Mouse (Mus musculus): ENCODE results near the gene Fbxo10.
"Not testable (repeated sequence)": the region's sequence is repeated elsewhere in the genome, so short reads cannot be mapped to it uniquely, and the experiment has no call there.

Gene Fbxo10

DNA sequence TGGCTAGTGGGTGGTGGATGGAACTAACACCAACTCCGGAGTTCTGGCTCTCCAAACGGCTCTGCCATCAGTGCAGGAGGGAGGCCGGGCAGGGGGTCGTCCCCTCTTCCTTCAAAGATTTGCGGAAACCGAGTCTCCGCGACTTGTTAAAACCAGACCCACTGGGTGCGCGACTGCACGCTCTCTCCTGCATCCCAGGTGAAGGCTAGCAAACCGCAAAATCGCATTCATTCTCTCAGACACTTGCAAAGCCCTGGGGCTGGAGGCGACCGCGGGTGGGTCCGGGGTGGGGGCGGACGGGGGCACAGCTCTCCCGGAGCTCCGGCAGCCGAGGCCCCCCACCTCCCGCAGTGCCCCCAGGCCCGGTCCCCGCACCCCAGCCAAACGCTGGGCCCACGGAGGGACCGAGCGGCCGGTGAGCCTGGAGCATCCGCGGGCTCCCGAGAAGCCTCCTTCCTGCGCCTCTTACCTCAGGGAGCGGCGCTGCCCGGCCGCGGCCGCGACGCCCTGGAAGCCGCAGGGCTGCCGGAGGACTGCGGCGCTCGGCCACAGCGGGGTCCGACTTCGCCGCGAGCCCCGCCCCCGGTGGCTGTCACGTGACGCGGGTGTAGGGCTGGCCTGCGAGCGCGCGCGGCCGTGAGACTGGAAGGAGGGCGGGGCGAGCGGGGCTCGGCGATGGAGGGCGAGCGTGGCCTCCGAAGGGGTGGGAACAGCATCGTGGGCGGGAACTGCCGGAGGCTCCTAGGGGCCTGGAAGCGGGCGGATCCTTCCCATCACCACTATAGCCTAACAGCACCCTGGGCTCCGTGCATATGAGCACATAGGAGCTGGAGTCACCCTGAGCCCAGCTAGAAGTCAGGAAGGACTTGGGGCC, at the start of gene Fbxo10:
Gene Fbxo10, minus strand, starts transcription at position 584 of the 874 bp plus-strand sequence.
- DNase-seq (ENCODE audit: low spot score in 2 of 2), result peak; percentile 86 to 88

DNA sequence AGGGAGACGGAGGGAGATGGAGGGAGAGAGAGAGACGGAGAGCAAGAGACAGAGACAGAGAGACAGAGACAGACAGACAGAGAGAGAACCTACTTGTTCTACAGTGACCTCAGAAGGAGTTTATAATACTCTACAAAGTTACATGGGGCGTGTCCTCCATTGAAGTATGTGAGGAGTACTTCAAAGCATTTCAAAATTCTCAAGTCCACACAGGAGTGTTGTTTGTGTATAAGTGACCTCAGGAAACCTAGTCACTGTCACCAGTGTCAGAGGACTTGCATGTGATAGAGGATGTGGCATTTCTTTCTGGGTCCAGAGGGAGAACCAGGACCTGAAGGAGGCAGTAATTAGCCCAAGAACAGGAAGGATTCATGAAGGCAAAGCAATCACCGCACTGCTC, 46.6 kb upstream of the Fbxo10 start:
- no peak for DNase-seq (ENCODE audit: low spot score in 2 of 2)

DNA sequence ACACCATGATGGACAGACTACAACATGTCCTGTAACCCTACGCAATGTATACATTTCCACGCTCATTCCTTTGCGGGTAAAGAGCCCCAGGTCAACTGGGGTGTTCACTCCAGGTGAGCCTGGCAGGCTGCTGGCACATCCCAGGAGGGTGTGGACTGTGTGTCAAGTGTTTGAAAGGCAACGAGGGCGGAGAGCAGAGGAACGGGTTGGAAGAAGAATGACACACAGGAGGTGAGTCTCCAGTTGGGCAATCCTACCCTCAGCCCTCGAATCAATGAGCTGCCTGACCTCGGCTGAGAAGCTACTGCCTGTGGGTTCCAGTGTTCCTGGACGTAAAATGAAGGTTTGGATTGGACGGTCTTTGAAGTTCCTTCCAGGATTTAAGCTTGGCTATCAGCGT, 36.9 kb upstream of the Fbxo10 start:
- no peak for DNase-seq (ENCODE audit: low spot score in 2 of 2)

DNA sequence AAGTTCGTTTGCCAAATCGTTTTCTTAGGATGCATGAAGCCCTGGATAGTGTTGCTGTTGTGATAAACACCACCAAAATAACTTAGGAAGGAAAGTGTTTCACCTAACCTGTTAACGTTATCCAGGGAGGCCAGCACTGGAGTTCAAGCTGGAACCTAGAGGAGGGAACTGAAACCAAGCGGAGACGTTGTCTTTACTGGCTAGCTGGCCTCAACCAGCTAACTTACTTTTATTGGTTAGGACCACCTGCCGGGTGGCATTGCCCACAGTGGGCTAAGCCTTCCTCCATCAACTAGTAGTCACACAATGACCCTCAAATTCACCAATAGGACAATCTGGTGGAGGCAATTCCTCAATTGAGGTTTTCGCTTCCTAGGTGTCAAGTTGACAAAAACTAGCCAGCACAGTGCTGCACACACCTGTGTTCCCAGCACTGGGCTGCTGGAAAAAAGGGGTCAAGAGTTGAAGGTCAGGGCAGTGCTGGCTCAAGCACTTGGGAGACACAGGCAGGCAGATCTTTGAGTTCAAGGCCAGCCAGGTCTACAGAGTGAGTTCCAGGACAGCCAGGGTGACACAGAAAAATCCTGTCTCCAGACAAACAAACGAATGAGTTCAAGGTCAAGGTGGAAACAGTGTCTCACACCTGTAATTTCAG, 24.2 kb upstream of the Fbxo10 start:
- no peak for DNase-seq (ENCODE audit: low spot score in 2 of 2)

DNA sequence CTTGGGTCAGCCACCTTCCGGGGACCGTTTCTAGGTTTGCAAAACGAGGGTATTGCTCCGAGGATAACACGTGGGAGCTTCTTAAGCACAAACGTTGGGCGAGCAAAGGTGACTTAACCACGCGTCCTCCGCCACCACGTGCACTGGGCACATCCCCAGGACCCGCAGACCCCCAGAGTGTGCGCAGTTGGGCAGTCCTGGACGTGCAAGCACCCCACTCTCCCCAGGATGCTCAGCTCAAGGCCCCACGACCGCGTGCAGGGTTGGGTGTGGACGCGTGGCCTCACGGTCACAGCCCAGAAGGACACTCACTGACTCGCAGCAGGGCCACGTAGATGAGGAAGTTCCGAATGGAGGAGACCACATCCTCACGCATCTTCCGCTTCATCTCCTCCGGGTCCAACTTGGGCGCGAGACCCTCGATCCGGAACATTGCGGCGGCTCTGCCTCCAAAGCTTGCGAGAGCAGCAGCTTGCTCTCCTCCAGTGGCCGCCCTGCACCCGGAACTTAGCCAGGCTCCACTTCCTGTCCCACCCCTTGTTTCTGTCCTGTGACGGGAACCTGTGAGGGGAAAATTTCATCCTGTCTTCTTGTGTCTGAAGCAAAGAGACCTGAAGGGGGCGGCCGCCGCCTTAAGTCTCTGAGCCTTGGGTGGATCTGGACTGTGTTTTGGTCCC, 23.3 kb upstream of the Fbxo10 start, which contains the start of gene Tomm5:
Gene Tomm5, minus strand, starts transcription at position 514 of the 677 bp plus-strand sequence.
- peak; percentile 89 to 93 for DNase-seq (ENCODE audit: low spot score in 2 of 2)

DNA sequence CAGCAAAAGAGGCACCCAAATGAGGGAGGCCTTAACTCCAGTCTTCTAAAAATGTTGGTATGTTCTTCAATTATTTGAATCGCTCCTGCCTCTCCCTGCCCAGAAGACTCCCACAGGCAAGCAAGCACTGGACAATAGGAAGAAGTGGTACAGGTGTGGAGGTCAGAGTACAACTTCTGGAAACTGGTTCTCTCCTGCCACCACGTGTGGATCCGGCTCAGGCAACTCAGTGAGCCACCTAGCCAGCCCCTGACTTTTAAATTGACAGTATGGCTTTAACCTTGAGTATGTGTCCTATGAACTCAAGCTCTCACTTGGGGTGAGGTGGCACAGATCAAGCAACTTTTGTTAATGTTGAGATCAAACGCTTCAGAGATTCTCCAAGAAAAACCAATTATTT, 22.7 kb upstream of the Fbxo10 start:
- DNase-seq (ENCODE audit: low spot score in 2 of 2), result no peak

DNA sequence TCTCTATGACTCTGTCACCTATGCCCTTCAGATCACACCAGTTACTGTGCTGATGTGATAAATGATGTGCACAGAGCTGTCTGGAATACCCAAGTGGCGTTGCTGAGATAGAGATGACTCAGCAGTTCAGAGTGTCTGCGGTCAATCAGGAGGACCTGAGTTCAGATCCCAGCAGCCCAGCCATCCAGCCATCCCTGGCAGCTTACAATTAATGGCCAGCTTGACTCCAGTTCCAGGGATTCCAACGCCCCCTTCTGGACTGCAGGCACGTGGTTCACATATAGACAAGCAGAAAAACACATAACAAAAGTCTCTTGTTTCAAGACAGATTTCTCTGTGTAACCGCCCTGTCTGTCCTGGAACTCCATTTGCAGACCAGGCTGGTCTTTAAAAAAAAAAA, 22.0 kb upstream of the Fbxo10 start:
- DNase-seq (ENCODE audit: low spot score in 2 of 2), result no peak

DNA sequence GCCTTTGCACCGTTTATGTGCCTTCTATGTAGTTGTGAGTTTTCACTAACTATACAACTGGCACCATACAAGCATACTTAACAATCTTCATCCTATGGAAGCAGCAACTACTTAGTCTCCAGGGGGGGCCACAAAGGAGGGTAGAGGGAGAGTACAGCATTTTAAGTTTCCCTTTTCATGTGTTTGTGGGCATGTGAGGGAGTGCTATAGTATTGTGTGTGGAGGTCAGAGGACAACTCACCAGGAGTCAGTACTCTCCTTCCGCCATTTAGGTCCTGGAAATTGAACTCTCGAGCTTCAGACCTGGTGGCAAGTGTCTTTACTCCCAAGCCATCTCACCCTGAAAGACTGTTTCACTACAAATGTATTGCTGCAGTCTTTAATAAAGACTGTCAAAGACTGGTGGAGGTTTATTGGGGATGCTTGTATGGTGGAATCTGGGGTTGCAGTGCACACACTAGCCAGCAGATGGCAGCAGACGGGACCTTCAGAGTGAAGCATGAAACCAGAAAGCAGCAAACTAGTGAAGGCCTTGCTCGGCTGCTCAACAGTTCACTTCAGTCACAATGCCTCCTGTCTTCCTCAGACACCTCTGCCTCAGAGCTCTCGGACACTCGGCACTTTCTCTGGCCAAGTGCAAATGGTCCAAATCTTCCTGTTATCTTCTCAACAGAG, 12.9 kb upstream of the Fbxo10 start:
- DNase-seq (ENCODE audit: low spot score in 2 of 2), result peak; percentile 31 to 44

DNA sequence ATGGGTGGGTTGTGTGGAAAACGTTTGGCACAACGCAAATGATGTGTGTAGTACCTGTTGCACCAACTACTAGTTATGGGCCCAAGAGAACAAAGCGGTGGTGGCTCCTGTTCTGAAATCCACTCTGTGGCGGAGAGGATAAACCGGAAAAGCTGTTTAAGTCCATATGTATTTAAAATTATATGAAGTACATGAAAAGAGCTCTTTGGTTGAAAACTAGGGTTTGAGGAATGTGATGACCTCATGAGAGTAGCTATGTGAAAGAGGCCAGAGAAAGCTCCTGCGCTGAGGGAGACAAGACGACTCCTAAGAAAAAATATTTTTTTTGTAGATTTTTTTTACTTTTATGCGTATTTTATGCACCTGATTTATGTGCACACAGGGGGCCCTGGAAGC, 489 bp upstream of the Fbxo10 start:
- DNase-seq (ENCODE audit: low spot score in 2 of 2), result no peak

DNA sequence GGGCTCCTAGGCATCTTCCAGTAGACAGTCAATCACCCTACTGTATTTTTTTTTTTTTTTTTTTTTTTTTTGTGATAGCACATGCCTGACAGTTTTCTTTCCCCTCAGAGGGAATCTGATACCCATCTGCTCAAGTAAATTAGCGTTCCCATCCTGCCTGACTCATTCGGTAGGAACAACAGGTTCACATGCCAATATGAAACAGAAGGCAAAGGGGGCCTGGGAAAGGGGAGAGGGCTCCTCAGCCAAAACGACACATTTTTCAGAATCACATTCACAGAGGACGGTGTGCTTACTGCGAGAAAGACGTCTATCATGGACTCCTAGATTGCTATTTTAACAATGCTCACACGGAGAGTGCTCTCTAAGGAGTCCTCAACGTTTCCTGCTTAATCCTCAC, 917 bp downstream of the Fbxo10 start:
- DNase-seq (ENCODE audit: low spot score in 2 of 2), result no peak

DNA sequence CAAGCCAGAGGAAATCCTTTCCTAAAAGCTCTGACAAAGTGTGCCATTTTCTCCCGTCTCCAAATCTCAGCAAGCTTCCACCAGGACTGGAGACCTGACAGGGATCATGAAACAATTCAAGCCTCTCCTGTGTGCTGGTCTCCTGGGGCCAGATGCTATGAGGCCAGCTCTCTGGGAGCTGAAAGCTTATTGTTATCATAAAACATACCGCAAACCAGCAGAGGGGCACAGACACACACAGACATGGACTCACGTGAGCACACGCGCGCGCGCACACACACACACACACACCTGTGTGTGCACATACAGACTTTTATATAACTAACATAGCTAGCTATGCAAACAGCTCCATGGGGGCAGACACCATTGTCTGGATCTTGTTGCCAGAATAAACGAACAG, 1.5 kb downstream of the Fbxo10 start:
- no peak for DNase-seq (ENCODE audit: low spot score in 2 of 2)

DNA sequence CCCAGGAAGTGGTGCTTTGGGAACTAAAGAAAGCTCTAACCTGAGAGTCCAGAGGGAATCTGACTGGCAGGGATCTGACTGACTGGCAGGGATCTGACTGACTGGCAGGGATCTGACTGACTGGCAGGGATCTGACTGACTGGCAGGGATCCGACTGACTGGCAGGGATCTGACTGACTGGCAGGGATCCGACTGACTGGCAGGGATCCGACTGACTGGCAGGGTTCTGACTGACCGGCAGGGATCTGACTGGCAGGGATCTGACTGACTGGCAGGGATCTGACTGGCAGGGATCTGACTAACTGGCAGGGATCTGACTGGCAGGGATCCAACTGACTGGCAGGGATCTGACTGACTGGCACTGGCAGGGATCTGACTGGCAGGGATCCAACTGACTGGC, 3.4 kb downstream of the Fbxo10 start:
- DNase-seq (ENCODE audit: low spot score in 2 of 2), result not testable (repeated sequence)

DNA sequence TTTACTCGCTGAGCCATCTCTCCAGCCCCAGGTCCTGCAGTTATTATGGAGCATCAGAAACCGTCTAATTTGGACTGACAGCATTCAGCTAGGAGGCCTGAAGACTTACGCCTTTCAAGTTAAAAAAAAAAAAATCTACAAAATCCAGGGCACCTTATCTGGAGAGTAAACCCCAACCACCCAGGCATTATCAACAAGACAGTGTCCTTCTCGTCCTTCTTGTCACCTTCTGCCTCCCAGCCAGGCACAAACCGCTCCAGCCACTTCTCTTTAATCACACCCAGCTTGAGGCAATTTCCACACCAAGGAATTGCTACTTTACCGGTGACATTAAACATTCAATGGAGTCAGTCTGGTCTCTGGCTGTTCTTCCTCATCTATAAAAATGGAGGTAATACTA, 10.9 kb downstream of the Fbxo10 start:
- DNase-seq (ENCODE audit: low spot score in 2 of 2), result no peak

DNA sequence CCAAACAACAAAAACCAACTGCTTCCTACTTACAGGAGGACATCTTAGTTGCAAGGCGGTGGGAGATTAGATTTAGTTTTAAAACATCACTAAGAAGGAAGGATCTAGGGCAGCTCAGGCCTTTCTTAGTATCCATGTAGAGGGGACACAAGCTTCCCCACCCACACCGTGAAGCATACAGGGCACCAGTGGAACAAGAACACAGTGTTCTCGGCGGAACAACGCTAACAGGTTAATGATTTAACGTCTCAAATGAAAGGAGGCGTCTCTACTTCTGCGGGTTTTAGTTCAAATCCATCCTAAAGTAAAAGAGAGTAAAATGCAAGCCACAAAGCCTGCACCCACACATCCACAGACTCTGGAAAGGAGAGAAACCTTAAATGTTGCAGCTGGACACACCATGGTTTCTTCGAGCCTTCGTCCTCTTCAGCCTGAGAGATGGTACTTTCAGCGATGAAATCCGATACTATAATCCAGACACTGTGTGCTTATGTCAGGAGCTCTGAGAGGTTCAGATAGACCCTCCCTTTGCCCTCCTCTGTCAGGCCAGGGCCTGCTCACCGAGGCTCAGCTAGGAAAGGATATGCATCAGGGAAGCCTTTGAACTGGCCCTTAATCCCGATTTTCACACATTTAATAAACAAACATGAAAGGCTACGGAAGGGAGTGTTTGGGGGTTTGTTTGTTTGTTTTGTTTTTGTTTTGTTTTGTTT, 12.0 kb downstream of the Fbxo10 start:
- no peak for DNase-seq (ENCODE audit: low spot score in 2 of 2)

DNA sequence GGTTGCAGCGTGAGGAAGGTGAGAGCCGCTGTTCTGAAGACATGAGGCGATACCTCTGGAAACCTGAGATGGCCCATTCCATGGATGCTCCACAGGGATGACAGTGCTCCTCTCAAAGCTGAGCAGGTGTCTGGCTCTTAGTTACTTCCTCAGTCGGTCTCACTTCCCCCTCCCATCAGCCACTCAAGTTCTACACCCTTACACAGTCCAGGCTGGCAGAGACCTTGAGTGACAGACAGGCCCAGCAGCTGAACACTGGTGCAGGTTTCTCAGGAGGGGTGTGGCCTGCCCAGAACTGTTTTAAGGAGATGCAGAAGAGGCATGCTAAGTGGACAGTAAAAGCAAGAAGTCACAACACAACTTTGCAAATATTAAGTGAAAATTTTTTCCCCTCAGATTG, 16.7 kb downstream of the Fbxo10 start:
- DNase-seq (ENCODE audit: low spot score in 2 of 2), result no peak

DNA sequence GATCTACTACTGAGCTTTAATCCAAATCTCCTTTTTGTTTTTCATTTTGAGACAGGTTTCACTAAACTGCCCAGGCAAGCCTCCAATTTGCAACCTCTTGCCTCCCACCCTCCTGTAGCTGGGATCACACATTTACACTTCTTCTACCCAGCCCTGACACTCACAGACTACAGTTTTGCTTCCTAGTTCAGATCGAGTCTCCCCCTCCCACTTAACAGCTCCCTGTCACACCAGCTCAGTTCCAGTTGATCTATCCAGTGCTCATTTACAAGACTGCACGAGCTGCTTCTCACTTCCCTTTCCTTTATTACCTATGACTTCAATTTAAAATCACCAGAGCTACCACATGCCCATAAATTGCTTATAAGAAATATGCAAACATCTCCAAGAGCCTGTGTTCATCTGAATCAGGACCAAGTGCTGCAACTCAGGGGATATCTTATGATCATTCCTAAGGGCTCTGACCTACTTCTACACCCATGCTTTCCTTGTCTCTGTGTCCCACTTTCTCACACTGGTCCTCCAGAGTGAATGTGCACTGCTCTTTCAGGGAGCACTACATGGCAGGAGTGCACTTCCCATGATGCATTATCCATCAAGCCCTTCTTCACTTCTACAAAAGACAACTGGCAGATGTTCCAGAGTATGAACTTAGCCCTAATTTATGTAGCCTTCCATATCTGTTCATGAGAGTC, 18.2 kb downstream of the Fbxo10 start:
- no peak for DNase-seq (ENCODE audit: low spot score in 2 of 2)

DNA sequence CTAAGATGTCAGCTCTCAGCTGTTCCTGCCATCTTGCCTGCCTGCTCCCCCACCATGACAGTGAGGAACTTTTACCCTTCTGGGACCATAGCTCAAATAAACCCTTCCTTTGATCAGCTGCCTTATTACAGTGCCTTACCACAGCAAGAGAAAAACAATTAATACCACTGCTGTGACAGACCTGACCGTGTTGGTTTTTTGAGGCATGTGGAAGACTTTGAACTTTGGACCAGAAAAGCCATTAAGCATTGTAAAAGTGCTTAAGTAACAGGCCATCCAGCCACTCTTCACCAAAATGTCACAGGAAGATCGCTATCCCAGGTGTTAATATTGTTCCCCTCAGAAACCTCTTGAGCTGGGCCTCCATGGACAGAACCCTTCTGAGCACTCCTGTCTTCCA, 19.8 kb downstream of the Fbxo10 start:
- DNase-seq (ENCODE audit: low spot score in 2 of 2), result no peak

DNA sequence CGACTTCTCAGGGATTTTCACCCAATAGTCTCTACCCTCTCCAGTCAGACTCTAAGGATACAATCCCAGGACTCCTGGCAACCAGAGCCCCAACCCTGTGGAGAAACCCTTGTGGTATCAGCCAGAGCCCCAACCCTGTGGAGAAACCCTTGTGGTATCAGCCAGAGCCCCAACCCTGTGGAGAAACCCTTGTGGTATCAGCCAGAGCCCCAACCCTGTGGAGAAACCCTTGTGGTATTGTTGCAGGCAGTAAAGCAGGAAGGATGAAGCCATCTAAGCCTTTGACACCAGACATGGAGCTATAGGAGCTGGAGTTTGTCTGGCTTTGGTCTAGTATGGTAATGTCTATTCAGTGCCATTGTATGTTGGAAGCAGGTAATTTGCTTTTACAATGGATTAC, 20.6 kb downstream of the Fbxo10 start:
- not testable (repeated sequence) for DNase-seq (ENCODE audit: low spot score in 2 of 2)

DNA sequence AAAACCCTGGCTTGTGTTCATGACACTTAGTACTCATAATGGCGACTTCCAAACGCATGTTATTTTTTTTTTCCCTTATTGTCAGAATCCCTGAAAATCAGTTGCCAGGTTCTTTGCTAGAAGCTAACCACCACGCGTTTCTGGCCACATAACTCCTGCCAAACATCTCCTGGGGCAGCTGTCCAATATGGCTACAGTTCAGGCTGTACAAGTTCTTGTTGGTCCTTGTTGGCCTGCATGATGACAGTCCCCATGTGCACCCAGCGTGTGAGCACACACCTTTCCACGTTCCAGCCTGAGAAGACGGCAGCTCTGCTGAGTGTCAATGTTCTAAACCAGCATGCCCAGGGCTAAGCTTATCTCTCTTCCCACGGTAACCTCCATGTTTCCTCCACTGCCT, 29.0 kb downstream of the Fbxo10 start:
- DNase-seq (ENCODE audit: low spot score in 2 of 2), result no peak

DNA sequence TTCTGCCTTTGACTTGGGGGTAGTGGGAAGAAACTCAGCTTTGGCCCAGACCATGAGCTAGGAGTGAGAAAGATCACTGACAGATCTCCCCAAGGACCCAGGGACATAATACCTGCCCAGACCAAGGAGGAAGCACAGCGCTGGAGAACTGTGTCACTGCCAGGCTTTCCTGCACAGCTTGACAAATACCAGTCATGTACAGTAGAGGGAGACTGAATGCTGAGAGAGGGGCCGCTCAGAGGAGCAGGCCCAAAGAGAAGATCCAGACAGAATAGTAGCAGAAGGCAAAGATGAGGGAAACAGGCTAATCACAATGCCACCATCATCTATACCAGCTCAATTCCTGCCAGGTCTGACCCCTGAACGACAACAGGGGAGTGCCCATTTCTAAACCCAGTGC, 29.5 kb downstream of the Fbxo10 start:
- DNase-seq (ENCODE audit: low spot score in 2 of 2), result no peak

DNA sequence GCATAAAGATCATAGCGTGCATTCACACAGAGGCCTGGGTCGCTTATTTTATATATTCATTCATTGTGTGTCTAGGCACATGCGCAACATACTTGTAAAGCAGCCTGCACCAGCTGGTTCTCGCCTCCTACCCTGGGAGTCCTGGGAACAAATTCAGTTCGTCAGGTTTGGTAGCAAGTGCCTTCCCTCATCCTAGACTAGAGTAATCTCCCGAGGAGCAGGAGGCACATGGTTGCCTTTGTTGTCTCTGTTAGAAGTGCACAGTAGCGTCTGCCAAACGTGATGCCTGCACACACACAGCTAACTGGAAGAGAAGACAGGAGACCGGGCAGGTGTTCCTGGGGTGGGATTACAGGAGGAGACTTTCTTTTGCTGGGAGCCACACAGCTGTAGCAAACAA, 36.4 kb downstream of the Fbxo10 start:
- peak; percentile 30 to 44 for DNase-seq (ENCODE audit: low spot score in 2 of 2)
